Comparison of ENCODE assay signal across 31 mouse cellular contexts in the genomic region with DNA sequence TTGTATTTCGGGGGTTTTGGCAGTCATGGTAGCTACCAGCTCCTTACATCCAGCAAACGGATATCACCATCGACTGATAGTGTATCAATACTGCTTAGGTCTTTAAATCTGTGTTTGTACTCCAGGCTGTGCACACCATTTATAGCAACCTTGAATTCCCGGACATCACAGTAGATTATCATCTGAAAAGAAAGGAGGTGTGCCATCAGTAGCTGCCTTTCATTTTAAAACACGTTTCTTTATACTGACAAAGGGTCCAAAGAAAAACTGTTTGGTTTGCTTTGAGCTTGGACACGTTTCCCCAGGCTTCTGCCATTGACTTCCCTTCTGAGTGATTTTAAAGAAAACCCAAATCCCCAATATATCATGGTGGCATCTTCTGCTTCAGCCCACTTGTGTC.
"Had no signal": no experiment of that assay in that cellular context is flagged by ENCODE, and none has a peak within 500 bp of the region (broad histone marks: within the 10 kb centered on the region; RNA-seq: fewer than 3 reads in every experiment).

No protein-coding gene starts in this region.

- DNase-seq: left cerebral cortex, postnatal 4 days; liver; liver, embryonic 13.5 days; liver, postnatal 0 days; lung, adult 18-20 months; lung, adult 2 months; lung, embryonic 14.5 days; lung, postnatal 14 days; lung, postnatal 36 days; lung, postnatal 4 days; midbrain, embryonic 14.5 days had no signal

- ATAC-seq: liver, embryonic 12.5 days; liver, postnatal 0 days; lung, postnatal 0 days; midbrain, embryonic 13.5 days; midbrain, embryonic 15.5 days; midbrain, embryonic 16.5 days had no signal

- H3K27me3 ChIP-seq: limb, embryonic 12.5 days; limb, embryonic 13.5 days; limb, embryonic 15.5 days; liver, embryonic 12.5 days; liver, embryonic 13.5 days; liver, embryonic 15.5 days; lung, embryonic 15.5 days; megakaryocyte, embryonic 14.5 days; midbrain, embryonic 12.5 days; midbrain, embryonic 13.5 days; midbrain, embryonic 15.5 days; neural tube, embryonic 12.5 days had no signal

- H3K4me3 ChIP-seq: limb, embryonic 10.5 days; limb, embryonic 12.5 days; limb, embryonic 13.5 days; limb, embryonic 15.5 days; liver, embryonic 12.5 days; liver, embryonic 13.5 days; liver, embryonic 15.5 days; lung, embryonic 15.5 days; megakaryocyte, embryonic 14.5 days; midbrain, embryonic 10.5 days; midbrain, embryonic 12.5 days; midbrain, embryonic 13.5 days; midbrain, embryonic 15.5 days; myocyte; neural tube, embryonic 12.5 days had no signal

- H3K4me1 ChIP-seq: limb, embryonic 10.5 days; limb, embryonic 12.5 days; limb, embryonic 13.5 days; limb, embryonic 15.5 days; liver, embryonic 12.5 days; liver, embryonic 13.5 days; liver, embryonic 15.5 days; midbrain, embryonic 10.5 days; midbrain, embryonic 12.5 days; midbrain, embryonic 13.5 days; midbrain, embryonic 15.5 days; neural tube, embryonic 12.5 days had no signal

- H3K9ac ChIP-seq: limb, embryonic 12.5 days; limb, embryonic 13.5 days; limb, embryonic 15.5 days; liver, embryonic 12.5 days; liver, embryonic 13.5 days; liver, embryonic 14.5 days; liver, embryonic 15.5 days; liver, postnatal 0 days; lung, embryonic 14.5 days; lung, embryonic 15.5 days; midbrain, embryonic 12.5 days; midbrain, embryonic 13.5 days; midbrain, embryonic 15.5 days; neural tube, embryonic 12.5 days had no signal

- H3K9me3 ChIP-seq: limb, embryonic 10.5 days; limb, embryonic 12.5 days; limb, embryonic 13.5 days; limb, embryonic 15.5 days; liver, embryonic 12.5 days; liver, embryonic 13.5 days; liver, embryonic 15.5 days; lung, embryonic 15.5 days; megakaryocyte, embryonic 14.5 days; midbrain, embryonic 10.5 days; midbrain, embryonic 12.5 days; midbrain, embryonic 13.5 days; midbrain, embryonic 15.5 days; neural tube, embryonic 12.5 days had no signal

- H3K27ac ChIP-seq: limb, embryonic 10.5 days; limb, embryonic 12.5 days; limb, embryonic 13.5 days; limb, embryonic 15.5 days; liver, embryonic 12.5 days; liver, embryonic 13.5 days; liver, embryonic 14.5 days; liver, embryonic 15.5 days; lung, embryonic 15.5 days; macrophage; midbrain, embryonic 10.5 days; midbrain, embryonic 12.5 days; midbrain, embryonic 13.5 days; midbrain, embryonic 15.5 days; neural tube, embryonic 12.5 days had no signal

- H3K4me2 ChIP-seq: limb, embryonic 12.5 days; limb, embryonic 13.5 days; limb, embryonic 15.5 days; liver, embryonic 11.5 days; liver, embryonic 12.5 days; liver, embryonic 13.5 days; liver, embryonic 15.5 days; lung, embryonic 14.5 days; lung, embryonic 15.5 days; midbrain, embryonic 11.5 days; midbrain, embryonic 12.5 days; midbrain, embryonic 13.5 days; midbrain, embryonic 15.5 days; neural tube, embryonic 12.5 days had no signal
